Mouse (Mus musculus) embryonic facial prominence, embryonic 15.5 days (tissue): ENCODE data around the gene Lgals1. TPM values are rescaled to one million over a fixed set of nuclear protein-coding genes. Genes with fewer than 3 reads are reported as not detected.
"Not testable (repeated sequence)": the region's sequence is repeated elsewhere in the genome, so short reads cannot be mapped to it uniquely, and the experiment has no call there.

Experiments
- ATAC-seq: fragments of 200-750 bp; cut with Nextera tagmentation; 2 replicates; pipeline ENCODE4 v1.8.0; 2017; ENCODE audit warnings: low read depth, moderate TSS enrichment; ENCODE audit not compliant: insufficient number of reproducible peaks, low FRiP score, low TSS enrichment
- H3K27ac ChIP-seq: fragments of 300-500 bp; sonication (generic); replicated peaks from 2 replicates; pipeline ENCODE4 v1.5.1; 2015; ENCODE audit warnings: mild to moderate bottlenecking, inconsistent platforms
- H3K27me3 ChIP-seq: fragments of 300-500 bp; sonication (generic); 2 replicates; pipeline ENCODE4 v1.6.1; 2015; ENCODE audit warnings: inconsistent platforms
- H3K36me3 ChIP-seq: fragments of 300-500 bp; sonication (generic); 2 replicates; pipeline ENCODE4 v1.6.1; 2015; ENCODE audit warnings: mild to moderate bottlenecking, inconsistent platforms
- H3K4me1 ChIP-seq: fragments of 300-500 bp; sonication (generic); 2 replicates; pipeline ENCODE4 v1.6.1; 2015; ENCODE audit warnings: inconsistent platforms
- H3K4me2 ChIP-seq: fragments of 300-500 bp; sonication (generic); replicated peaks from 2 replicates; pipeline ENCODE4 v1.6.1; 2015; ENCODE audit warnings: mild to moderate bottlenecking, inconsistent platforms
- H3K4me3 ChIP-seq: fragments of 300-500 bp; sonication (generic); replicated peaks from 2 replicates; pipeline ENCODE4 v1.5.1; 2015; ENCODE audit warnings: mild to moderate bottlenecking, inconsistent platforms
- H3K9ac ChIP-seq: fragments of 300-500 bp; sonication (generic); 2 replicates; pipeline ENCODE4 v1.6.1; 2015; ENCODE audit warnings: inconsistent platforms
- H3K9me3 ChIP-seq: fragments of 300-500 bp; sonication (generic); replicated peaks from 2 replicates; pipeline ENCODE4 v1.6.1; 2016; ENCODE audit warnings: inconsistent platforms
- WGBS: fragments of 180-500 bp; shearing (Covaris S2); methylation state at CpG from one replicate; pipeline ENCODE4 v1.1.7; 2015; 5-methylcytosine and 5-hydroxymethylcytosine counted together
- polyA plus RNA-seq: library from polyadenylated mRNA; unstranded; fragments of >200 nt; fragmentation: Nextera tagmentation; extraction: Ambion mirVana; gene quantifications from 2 replicates; pipeline ENCODE4 v1.2.1, GENCODE M21; 2015

The Lgals1 gene
- polyA plus RNA-seq: 2,635 and 2,725 TPM in 2 replicates

DNA sequence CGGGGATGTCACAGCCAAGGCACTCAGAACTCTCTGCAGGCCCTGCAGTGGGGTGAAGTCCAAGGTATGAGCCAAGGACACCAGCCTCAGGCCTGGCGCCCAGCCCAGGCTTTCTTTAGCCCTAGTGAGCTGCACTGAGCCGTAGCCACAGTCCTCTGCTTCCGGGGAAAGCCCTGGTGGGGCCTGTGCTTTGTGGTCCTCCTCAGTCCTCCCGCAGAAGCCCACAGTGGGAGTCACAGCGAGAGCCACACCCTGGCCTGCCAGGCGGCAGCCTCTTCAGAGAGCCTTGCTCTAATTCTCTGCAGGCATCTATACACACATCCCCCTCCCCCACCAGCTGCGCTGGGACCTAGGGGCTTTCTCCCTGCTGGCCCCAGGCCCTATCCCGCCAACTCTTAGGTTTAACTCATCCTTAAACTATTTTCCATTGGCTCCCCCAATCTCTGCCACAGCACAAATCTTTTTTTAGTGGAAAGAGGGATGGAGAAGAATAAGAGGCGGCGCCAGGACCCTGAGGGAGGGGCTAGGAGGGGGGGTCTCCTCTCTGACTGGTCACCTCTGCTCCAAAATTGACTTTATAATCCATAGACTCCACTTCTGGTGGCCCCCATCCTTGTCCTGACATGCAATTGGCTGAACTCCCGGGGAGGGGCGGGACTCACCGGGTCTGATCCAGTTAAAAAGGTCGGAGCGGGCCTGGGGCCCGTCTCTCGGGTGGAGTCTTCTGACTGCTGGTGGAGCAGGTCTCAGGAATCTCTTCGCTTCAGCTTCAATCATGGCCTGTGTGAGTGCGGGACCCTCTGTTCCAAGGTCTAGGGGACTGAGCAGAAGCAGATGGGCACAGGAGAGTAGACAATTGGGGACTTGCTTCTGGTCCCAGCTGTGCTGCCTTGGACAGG lies at the start of gene Lgals1:
Lgals1 (plus strand) TSS at position 705 of the 899 bp plus-strand sequence.
- H3K36me3 ChIP-seq: peaks cover 19% of the 10 kb centered on the region
- H3K4me3 ChIP-seq: peak within 1 kb of the TSS; percentile 65
- H3K27me3 ChIP-seq: no peaks in the 10 kb centered on the region
- peak within 1 kb of the TSS; percentile 47 for H3K9ac ChIP-seq
- H3K9me3 ChIP-seq: no peaks in the 10 kb centered on the region
- peaks cover 50% of the 10 kb centered on the region for H3K4me1 ChIP-seq
- peak; percentile 90 for ATAC-seq
- 3% methylated on average over 20 of the region's 20 CpGs for WGBS
- peak within 1 kb of the TSS; percentile 71 for H3K4me2 ChIP-seq
- H3K27ac ChIP-seq: peak within 1 kb of the TSS; percentile 98

DNA sequence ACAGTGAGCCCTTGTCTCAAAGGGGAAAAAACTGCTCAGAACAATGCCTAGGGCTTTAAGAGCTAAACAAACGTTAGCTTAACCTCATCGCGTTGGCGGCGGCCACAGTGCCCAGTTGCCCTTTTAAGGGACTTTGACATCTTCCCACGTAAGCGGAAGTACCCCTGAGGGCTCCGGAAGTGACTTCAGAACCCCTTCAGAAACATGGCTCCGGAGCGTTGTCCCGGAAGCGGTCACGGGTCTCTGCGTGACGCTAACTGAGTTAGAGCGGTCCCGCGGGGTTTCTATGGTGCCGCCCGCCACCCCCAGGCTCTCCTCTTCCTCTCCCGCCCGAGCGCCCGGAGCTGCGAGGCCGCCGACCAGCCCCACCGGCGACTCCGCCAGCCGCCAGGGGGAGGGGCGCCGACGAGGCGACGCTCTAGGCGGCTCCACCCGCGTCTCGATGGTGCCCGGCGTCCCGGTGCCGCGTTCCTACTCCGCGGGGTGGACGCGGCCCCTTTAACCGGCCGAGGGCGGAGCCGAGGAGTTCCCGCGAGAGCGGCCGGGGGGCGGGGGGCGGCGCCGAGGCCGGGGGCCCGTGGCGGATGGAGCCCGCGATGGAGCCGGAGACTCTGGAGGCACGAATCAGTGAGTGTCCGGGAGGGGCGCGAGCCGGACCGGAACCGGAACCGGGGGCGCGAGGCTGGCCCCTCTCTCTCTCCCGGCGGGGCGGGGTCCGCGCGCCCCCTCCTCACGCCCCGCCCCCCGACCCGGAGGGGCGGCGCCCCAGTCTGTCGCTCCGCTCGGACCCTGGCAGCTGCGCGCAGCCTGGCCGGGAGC lies 49.3 kb upstream of the Lgals1 start, which contains the start of gene Gga1:
Gga1 (plus strand) TSS at position 200 of the 819 bp plus-strand sequence.
- under 1% methylated on average over 66 of the region's 95 CpGs for WGBS
- H3K4me1 ChIP-seq: peaks cover 53% of the 10 kb centered on the region
- peak; percentile 92 for ATAC-seq

GRCm38 (mm10) chr15:78877810-78878390 lies 48.6 kb upstream of the Lgals1 start:
- peaks cover 29% of the 10 kb centered on the region for H3K36me3 ChIP-seq
- H3K27ac ChIP-seq: peak overlapping the region; percentile 100
- peak overlapping the region; percentile 71 for H3K9ac ChIP-seq
- peaks cover 50% of the 10 kb centered on the region for H3K4me1 ChIP-seq
- no peaks in the 10 kb centered on the region for H3K9me3 ChIP-seq
- no peaks in the 10 kb centered on the region for H3K27me3 ChIP-seq
- 0% methylated on average over 17 of the region's 17 CpGs for WGBS
- peak overlapping the region; percentile 83 for H3K4me3 ChIP-seq
- no peak for ATAC-seq
- H3K4me2 ChIP-seq: peak overlapping the region; percentile 80

More for the DNA sequence above, 49.3 kb upstream of the Lgals1 start, which contains the start of gene Gga1:
- Histone ChIP-seq H3K9me3 (no peaks in the 10 kb centered on the region), H3K27me3 (no peaks in the 10 kb centered on the region), H3K27ac (peak within 1 kb of the TSS; percentile 100), H3K36me3 (peaks cover 24% of the 10 kb centered on the region), H3K4me3 (peak within 1 kb of the TSS; percentile 83), H3K9ac (peak within 1 kb of the TSS; percentile 71), H3K4me2 (peak within 1 kb of the TSS; percentile 80)

GRCm38 (mm10) chr15:78878792-78879516 lies 47.6 kb upstream of the Lgals1 start:
- 0 out of 2 replicates have a peak overlapping the region, but pooled peaks have one; percentile 83 for H3K4me3 ChIP-seq
- ATAC-seq, H3K9me3 ChIP-seq, H3K27me3 ChIP-seq, H3K9ac ChIP-seq: not testable (repeated sequence)
- H3K27ac ChIP-seq: peak overlapping the region; percentile 100
- WGBS: 16% methylated on average over 7 of the region's 7 CpGs
- peaks cover 50% of the 10 kb centered on the region for H3K4me1 ChIP-seq
- H3K36me3 ChIP-seq: peaks cover 39% of the 10 kb centered on the region
- H3K4me2 ChIP-seq: peak overlapping the region; percentile 80

GRCm38 (mm10) chr15:78880432-78880831 lies 46.1 kb upstream of the Lgals1 start:
- WGBS: 92% methylated on average over 8 of the region's 8 CpGs
- peaks cover 51% of the 10 kb centered on the region for H3K36me3 ChIP-seq
- H3K27ac ChIP-seq: no peak overlapping the region
- no peak overlapping the region for H3K4me3 ChIP-seq
- no peak overlapping the region for H3K4me2 ChIP-seq
- H3K9ac ChIP-seq: no peak overlapping the region; the same call in 1 of the 2 replicates
- H3K4me1 ChIP-seq: peaks cover 42% of the 10 kb centered on the region
- H3K9me3 ChIP-seq: no peaks in the 10 kb centered on the region
- H3K27me3 ChIP-seq: no peaks in the 10 kb centered on the region
- no peak for ATAC-seq

DNA sequence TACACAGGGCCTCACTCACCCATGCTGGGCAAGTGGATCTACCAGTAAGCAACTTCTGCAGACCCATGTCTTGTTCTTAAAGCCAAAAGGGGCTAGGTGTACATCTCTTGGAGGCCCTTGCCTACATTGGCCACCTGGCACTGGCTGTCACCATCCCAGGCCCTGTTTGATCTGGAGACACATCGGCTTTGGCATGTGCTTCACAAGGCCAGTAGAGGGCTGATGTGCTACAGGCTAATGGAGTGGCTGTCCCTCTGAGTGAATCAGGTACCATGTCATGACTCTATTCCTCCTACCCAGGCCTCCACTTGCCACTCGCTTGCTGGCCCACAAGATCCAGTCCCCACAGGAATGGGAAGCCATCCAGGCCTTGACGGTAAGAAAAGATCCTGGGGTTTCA lies 44.7 kb upstream of the Lgals1 start:
- Histone ChIP-seq H3K4me1 (peaks cover 29% of the 10 kb centered on the region), H3K4me3 (no peak overlapping the region), H3K9me3 (no peaks in the 10 kb centered on the region), H3K36me3 (peaks cover 65% of the 10 kb centered on the region), H3K9ac (no peak overlapping the region), H3K27me3 (no peaks in the 10 kb centered on the region), H3K27ac (no peak overlapping the region), H3K4me2 (no peak overlapping the region)
- 82% methylated on average over 3 of the region's 3 CpGs for WGBS
- no peak for ATAC-seq

- no peak for ATAC-seq
- 0 out of 2 replicates have a peak overlapping the region, but pooled peaks have one; percentile 19 for H3K27ac ChIP-seq
- no peak overlapping the region for H3K4me2 ChIP-seq
- 47% methylated on average over 12 of the region's 13 CpGs for WGBS
- H3K4me3 ChIP-seq: no peak overlapping the region
- H3K36me3 ChIP-seq: peaks cover 83% of the 10 kb centered on the region
- peaks cover 24% of the 10 kb centered on the region for H3K4me1 ChIP-seq
- no peak overlapping the region for H3K9ac ChIP-seq
- H3K27me3 ChIP-seq: no peaks in the 10 kb centered on the region
- no peaks in the 10 kb centered on the region for H3K9me3 ChIP-seq
These were observed 37.1 kb upstream of the Lgals1 start for GRCm38 (mm10) chr15:78889401-78889853.

GRCm38 (mm10) chr15:78892440-78892839 lies 34.1 kb upstream of the Lgals1 start:
- Histone ChIP-seq H3K27ac (no peak overlapping the region), H3K27me3 (no peaks in the 10 kb centered on the region), H3K4me1 (peaks cover 52% of the 10 kb centered on the region), H3K4me3 (no peak overlapping the region), H3K4me2 (no peak overlapping the region), H3K9me3 (no peaks in the 10 kb centered on the region), H3K9ac (no peak overlapping the region), H3K36me3 (peaks cover 60% of the 10 kb centered on the region)
- WGBS: 46% methylated on average over 7 of the region's 7 CpGs
- ATAC-seq: no peak

DNA sequence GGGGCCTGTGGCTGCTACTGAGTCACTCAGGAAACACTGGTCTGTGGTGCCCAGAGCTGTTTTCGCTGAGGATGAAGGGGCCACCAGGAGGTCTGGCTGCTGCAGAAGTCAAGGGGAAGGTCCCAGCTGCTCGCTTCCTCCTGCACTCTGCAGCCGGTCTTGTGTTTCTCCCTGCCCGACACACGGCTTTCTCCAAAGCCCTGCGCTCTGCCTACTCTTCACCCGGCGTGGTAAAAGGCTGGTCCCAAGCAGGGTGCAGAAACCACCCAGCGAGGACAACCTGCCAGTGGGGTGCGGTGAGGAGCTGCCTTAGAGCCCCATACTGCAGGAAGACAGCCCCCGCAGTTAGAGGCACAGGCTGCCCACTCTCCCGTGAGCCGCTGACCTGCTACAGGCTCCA lies 31.8 kb upstream of the Lgals1 start:
- ATAC-seq: no peak
- Histone ChIP-seq H3K27me3 (no peaks in the 10 kb centered on the region), H3K27ac (peak overlapping the region; percentile 63), H3K4me2 (no peak overlapping the region), H3K9ac (no peak overlapping the region), H3K4me3 (no peak overlapping the region), H3K36me3 (peaks cover 42% of the 10 kb centered on the region), H3K4me1 (peaks cover 62% of the 10 kb centered on the region), H3K9me3 (no peaks in the 10 kb centered on the region)
- 59% methylated on average over 13 of the region's 13 CpGs for WGBS

- Histone ChIP-seq H3K27ac (peak overlapping the region; percentile 39; the same call in 1 of the 2 replicates), H3K4me3 (no peak overlapping the region), H3K36me3 (peaks cover 34% of the 10 kb centered on the region), H3K4me2 (no peak overlapping the region), H3K9ac (no peak overlapping the region), H3K27me3 (no peaks in the 10 kb centered on the region), H3K9me3 (no peaks in the 10 kb centered on the region), H3K4me1 (peaks cover 63% of the 10 kb centered on the region)
- 76% methylated on average over 2 of the region's 2 CpGs for WGBS
- ATAC-seq: no peak
These were observed 30.8 kb upstream of the Lgals1 start for GRCm38 (mm10) chr15:78895741-78896140.
